Mouse (Mus musculus) bone marrow macrophage, adult 2 months (primary cell): ENCODE results near the gene Sik3.

Experiments used
- CTCF ChIP-seq: IDR thresholded peaks from 2 replicates; pipeline ENCODE4 v1.5.1; 2012; ENCODE audit warnings: low read depth, mild to moderate bottlenecking, low read length, moderate library complexity
- POLR2A ChIP-seq: IDR thresholded peaks from 2 replicates; pipeline ENCODE4 v1.6.1; 2012; ENCODE audit warnings: mild to moderate bottlenecking, low read depth, low read length, borderline replicate concordance

- TF ChIP-seq CTCF = no peak
- no peak for TF ChIP-seq POLR2A
Observed at GRCm38 (mm10) chr9:46087461-46087860, 74.8 kb downstream of the Sik3 start.
